Mouse (Mus musculus) activated CD4-positive, CD25-positive, alpha-beta regulatory T cell (primary cell): ENCODE results near the gene Tcstv1. TPM values are rescaled to one million over a fixed set of nuclear protein-coding genes. Genes with fewer than 3 reads are reported as not detected.

Experiments used
- polyA plus RNA-seq, 2 experiments: library from polyadenylated mRNA; unstranded; fragments of 100-300 nt; shearing (Covaris generic); gene quantifications; one replicate each; pipeline ENCODE4 v1.2.1; 2017

Tcstv1 gene
- under 1 TPM in 1 of 2 experiments, not detected in 1; 0.29 TPM for polyA plus RNA-seq

DNA sequence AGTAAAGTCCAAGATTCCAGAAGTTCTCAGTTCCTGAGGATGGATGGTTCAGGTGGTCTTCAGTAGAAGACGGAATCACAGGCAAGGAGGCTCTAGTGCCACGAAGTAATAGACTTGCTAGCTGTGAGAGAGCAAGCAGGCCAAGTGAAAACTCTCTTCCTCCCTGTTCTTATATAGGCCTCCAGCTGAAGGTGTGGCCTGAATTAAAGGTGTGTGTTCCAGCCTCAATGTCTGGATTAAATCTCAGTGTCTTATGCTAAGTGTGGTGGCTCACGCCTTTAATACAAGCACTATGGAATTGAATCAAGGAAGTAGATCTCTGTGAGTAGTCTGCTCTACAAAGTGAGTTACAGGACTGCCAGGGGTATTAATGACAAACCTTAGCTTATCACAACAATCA, at the start of gene Tcstv1:
Gene Tcstv1 (minus strand): TSS at position 101 of the 400 bp plus-strand sequence.

DNA sequence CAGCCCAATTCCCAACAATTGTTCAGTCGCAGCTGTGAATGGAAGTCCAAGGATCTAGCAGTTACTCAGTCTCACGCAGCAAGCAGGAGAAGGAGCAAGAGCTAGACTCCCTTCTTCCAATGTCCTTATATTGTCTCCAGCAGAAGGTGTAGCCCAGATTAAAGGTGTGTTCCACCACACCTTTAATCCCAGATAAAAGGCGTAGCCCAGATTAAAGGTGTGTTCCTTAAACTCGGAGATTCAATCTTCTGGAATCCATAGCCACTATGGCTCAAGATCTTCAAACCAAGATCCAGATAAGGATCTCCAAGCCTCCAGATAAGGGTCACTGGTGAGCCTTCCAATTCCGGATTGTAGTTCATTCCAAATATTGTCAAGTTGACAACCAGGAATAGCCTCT, 34.6 kb upstream of the Tcstv1 start, which contains the start of gene Gm21761:
Gene Gm21761 (minus strand): TSS at position 101 of the 400 bp plus-strand sequence.

Other genes starting within 250 kb of the Tcstv1 start
- 10 to 100 TPM; 17.9 to 34.1 TPM for gene Hmgcs1, start 204.4 kb downstream of the Tcstv1 start, polyA plus RNA-seq
- under 1 TPM; 0.27 to 0.75 TPM for gene Nim1k, start 138.9 kb downstream of the Tcstv1 start, polyA plus RNA-seq
- gene Zfp131, start 103.9 kb downstream of the Tcstv1 start, polyA plus RNA-seq, result 10 to 100 TPM; 30.1 to 33.2 TPM
- gene AF067063, start 64.6 kb downstream of the Tcstv1 start, polyA plus RNA-seq, result not detected
- gene D13Ertd608e, start 58.8 kb downstream of the Tcstv1 start, polyA plus RNA-seq, result not detected
- not detected for gene Gm21761, start 34.5 kb upstream of the Tcstv1 start, polyA plus RNA-seq
- gene B020031M17Rik, start 56.0 kb upstream of the Tcstv1 start, polyA plus RNA-seq, result under 1 TPM in 1 of 2 experiments, not detected in 1; 0.20 TPM
- gene Gm36079, start 132.2 kb upstream of the Tcstv1 start, polyA plus RNA-seq, result not detected
- 1 to 10 TPM in 1 of 2 experiments, under 1 TPM in 1; 0.73 to 3.1 TPM for gene Gm21188, start 157.4 kb upstream of the Tcstv1 start, polyA plus RNA-seq
- gene Gm20767, start 245.5 kb upstream of the Tcstv1 start, polyA plus RNA-seq, result not detected